In the genomic region with DNA sequence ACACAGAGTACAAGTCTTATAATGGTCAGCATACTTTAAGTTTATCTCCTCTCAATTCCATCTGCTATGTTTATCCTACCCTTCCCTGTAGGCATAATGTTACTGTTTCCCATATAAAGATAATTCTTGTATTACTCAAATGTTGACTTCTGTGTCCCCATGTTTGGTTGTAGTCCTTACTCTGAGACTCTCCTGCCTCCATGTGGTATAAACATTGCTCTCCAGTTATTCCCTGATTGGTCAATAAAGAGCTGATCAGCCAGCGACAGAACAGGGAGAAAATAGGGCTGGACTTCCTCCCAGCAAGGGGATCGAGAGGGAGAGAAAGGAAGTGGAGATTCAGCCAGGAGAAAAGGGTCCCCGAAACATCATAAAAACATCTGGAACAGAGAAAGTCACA, we compare ENCODE assay signal across 26 mouse cellular contexts.
A peak's percentile ranks its signal among the peaks of the same experiment; 100 is the strongest.
DNase-seq lines count a peak whose midpoint lies in the region; ATAC-seq and TF ChIP-seq lines count a peak whose summit lies in the region.
"Had no signal": no experiment of that assay in that cellular context is flagged by ENCODE, and none has a peak within 500 bp of the region (broad histone marks: within the 10 kb centered on the region; RNA-seq: fewer than 3 reads in every experiment).

No protein-coding gene starts in this region.

- DNase-seq in heart, adult 2 months, result no peak
- DNase-seq in liver, adult 2 months (ENCODE audit: extremely low read depth, low read depth, low spot score), result peak; percentile 62
- peak; percentile 26 for DNase-seq in 416B (ENCODE audit: low read depth)
- DNase-seq in stomach, postnatal 0 days (ENCODE audit: low spot score), result no peak
- DNase-seq in cerebellum, postnatal 25 days, result no peak
- DNase-seq: adrenal gland, adult 8-10 months; adrenal gland, postnatal 25 days; cerebellum, adult 11-12 months; cerebellum, adult 8-10 months; cerebellum, postnatal 10 days; forebrain, postnatal 0 days; gastrocnemius, postnatal 36 days; heart, postnatal 10 days; heart, postnatal 36 days had no signal

- no peaks in the 10 kb centered on the region for H3K27me3 ChIP-seq in heart, adult 2 months (ENCODE audit: control insufficient read depth, insufficient read depth, low read length)
- H3K27me3 ChIP-seq in heart, embryonic 12.5 days (replicated peaks), result no peaks in the 10 kb centered on the region
- no peaks in the 10 kb centered on the region for H3K27me3 ChIP-seq in liver, adult 2 months (ENCODE audit: control insufficient read depth, insufficient read depth, low read length)
- no peaks in the 10 kb centered on the region for H3K27me3 ChIP-seq in liver, embryonic 12.5 days (replicated peaks)
- no peaks in the 10 kb centered on the region for H3K27me3 ChIP-seq in stomach, postnatal 0 days (ENCODE audit: control insufficient read depth, insufficient read depth, low read length)
- H3K27me3 ChIP-seq: embryonic facial prominence, embryonic 12.5 days; embryonic facial prominence, embryonic 15.5 days; heart, embryonic 15.5 days; hindbrain, embryonic 13.5 days had no signal

- no peak overlapping the region for H3K4me3 ChIP-seq in heart, adult 2 months
- no peak overlapping the region for H3K4me3 ChIP-seq in heart, embryonic 12.5 days
- H3K4me3 ChIP-seq in liver, adult 2 months (ENCODE audit: insufficient read depth, low read depth, low read length), result no peak overlapping the region
- H3K4me3 ChIP-seq in liver, embryonic 12.5 days, result no peak overlapping the region
- no peak overlapping the region for H3K4me3 ChIP-seq in stomach, postnatal 0 days (ENCODE audit: low read depth, low read length)
- H3K4me3 ChIP-seq: embryonic facial prominence, embryonic 12.5 days; embryonic facial prominence, embryonic 15.5 days; heart, embryonic 15.5 days; hindbrain, embryonic 10.5 days; hindbrain, embryonic 13.5 days had no signal

- TF ChIP-seq POLR2A in heart, adult 2 months (IDR thresholded peaks at IDR 0.05; ENCODE audit: insufficient read depth, low read depth, low read length), result no peak
- TF ChIP-seq POLR2A in liver, adult 2 months (IDR thresholded peaks at IDR 0.05; ENCODE audit: extremely low read depth, insufficient read depth, low read length), result no peak

- intact Hi-C loops in heart, adult 2 months (cut with DNase I), result loop anchor here (5.0 kb wide), 1 partner anchor 246 kb away; no protein-coding TSS in a partner anchor

- no peak overlapping the region for H3K27ac ChIP-seq in heart, adult 2 months
- H3K27ac ChIP-seq in heart, embryonic 12.5 days (ENCODE audit: poor library complexity, severe bottlenecking), result no peak overlapping the region
- no peak overlapping the region for H3K27ac ChIP-seq in liver, adult 2 months (replicated peaks; ENCODE audit: insufficient read depth, low read depth, low read length)
- no peak overlapping the region for H3K27ac ChIP-seq in liver, embryonic 12.5 days
- H3K27ac ChIP-seq in stomach, postnatal 0 days (replicated peaks), result no peak overlapping the region
- H3K27ac ChIP-seq: embryonic facial prominence, embryonic 12.5 days; embryonic facial prominence, embryonic 15.5 days; heart, embryonic 15.5 days; hindbrain, embryonic 10.5 days; hindbrain, embryonic 13.5 days had no signal

- H3K4me1 ChIP-seq in heart, adult 2 months (ENCODE audit: control insufficient read depth, insufficient read depth, low read length), result peaks cover 3% of the 10 kb centered on the region
- H3K4me1 ChIP-seq in heart, embryonic 12.5 days (replicated peaks), result peaks cover 12% of the 10 kb centered on the region
- H3K4me1 ChIP-seq in liver, adult 2 months (ENCODE audit: control insufficient read depth, insufficient read depth, low read length), result peaks cover 2% of the 10 kb centered on the region; the same call in 1 of the 2 replicates
- H3K4me1 ChIP-seq in liver, embryonic 12.5 days, result 0 out of 2 replicates have a peak, but pooled peaks cover 3% of the 10 kb centered on the region
- H3K4me1 ChIP-seq in stomach, postnatal 0 days (replicated peaks; ENCODE audit: control insufficient read depth, insufficient read depth), result no peaks in the 10 kb centered on the region
- H3K4me1 ChIP-seq: embryonic facial prominence, embryonic 15.5 days; hindbrain, embryonic 13.5 days had no signal

- 61% methylated on average over 3 of the region's 3 CpGs for WGBS in heart, adult 2 months
- WGBS in heart, embryonic 12.5 days, result 68% methylated on average over 3 of the region's 3 CpGs
- 60% methylated on average over 3 of the region's 3 CpGs for WGBS in liver, adult 2 months
- 50% methylated on average over 3 of the region's 3 CpGs for WGBS in liver, embryonic 12.5 days (ENCODE audit: insufficient replicate concordance)
- whole genome bisulfite sequencing in stomach, postnatal 0 days, result 87% methylated on average over 3 of the region's 3 CpGs

- ATAC-seq in heart, embryonic 12.5 days (ENCODE audit: insufficient number of reproducible peaks, low FRiP score), result no peak
- no peak for ATAC-seq in liver, embryonic 12.5 days
- ATAC-seq in stomach, postnatal 0 days (ENCODE audit: low FRiP score, low TSS enrichment), result no peak
- ATAC-seq: activated CD4-positive, CD25-positive, alpha-beta regulatory T cell, adult 4 months; CD4-positive, CD25-positive, alpha-beta regulatory T cell, adult 4 months; forebrain, embryonic 14.5 days; forebrain, postnatal 0 days; hindbrain, embryonic 16.5 days had no signal

- no peak for TF ChIP-seq EP300 in heart, adult 2 months (IDR thresholded peaks at IDR 0.05; ENCODE audit: insufficient read depth, low read depth, low read length)
- TF ChIP-seq EP300 in stomach, postnatal 0 days (optimal IDR thresholded peaks at IDR 0.05), result no peak

- H3K36me3 ChIP-seq in heart, adult 2 months (ENCODE audit: control insufficient read depth, insufficient read depth, low read length), result no peaks in the 10 kb centered on the region
- H3K36me3 ChIP-seq in heart, embryonic 12.5 days, result no peaks in the 10 kb centered on the region
- H3K36me3 ChIP-seq in liver, adult 2 months (ENCODE audit: control insufficient read depth, insufficient read depth, low read length), result no peaks in the 10 kb centered on the region
- no peaks in the 10 kb centered on the region for H3K36me3 ChIP-seq in liver, embryonic 12.5 days
- no peaks in the 10 kb centered on the region for H3K36me3 ChIP-seq in stomach, postnatal 0 days (ENCODE audit: control insufficient read depth, insufficient read depth, low read length)
- H3K36me3 ChIP-seq: embryonic facial prominence, embryonic 12.5 days; embryonic facial prominence, embryonic 15.5 days; heart, embryonic 15.5 days; hindbrain, embryonic 10.5 days; hindbrain, embryonic 13.5 days had no signal

- H3K4me2 ChIP-seq in heart, embryonic 12.5 days, result no peak overlapping the region
- no peak overlapping the region for H3K4me2 ChIP-seq in liver, embryonic 12.5 days
- H3K4me2 ChIP-seq in stomach, postnatal 0 days (replicated peaks; ENCODE audit: low read depth), result no peak overlapping the region
- H3K4me2 ChIP-seq: embryonic facial prominence, embryonic 12.5 days; embryonic facial prominence, embryonic 15.5 days; heart, embryonic 11.5 days; heart, embryonic 15.5 days; hindbrain, embryonic 13.5 days had no signal

- peak; percentile 54 for TF ChIP-seq CTCF in heart, adult 2 months (IDR thresholded peaks at IDR 0.05)
- peak; percentile 21; the same call in 1 of the 2 replicates for TF ChIP-seq CTCF in liver, adult 2 months (IDR thresholded peaks at IDR 0.05; ENCODE audit: low read depth, low read length)
- TF ChIP-seq CTCF in stomach, postnatal 0 days (IDR thresholded peaks at IDR 0.05; ENCODE audit: low read depth), result peak; percentile 20; the same call in 1 of the 2 replicates

- no peak overlapping the region for H3K9ac ChIP-seq in heart, adult 2 months (ENCODE audit: low read depth, low read length)
- H3K9ac ChIP-seq in heart, embryonic 12.5 days, result no peak overlapping the region
- H3K9ac ChIP-seq in liver, adult 2 months (ENCODE audit: low read depth, low read length), result no peak overlapping the region
- no peak overlapping the region for H3K9ac ChIP-seq in liver, embryonic 12.5 days
- H3K9ac ChIP-seq in stomach, postnatal 0 days (ENCODE audit: low read length), result no peak overlapping the region
- H3K9ac ChIP-seq: embryonic facial prominence, embryonic 12.5 days; embryonic facial prominence, embryonic 15.5 days; forebrain, postnatal 0 days; heart, embryonic 15.5 days; hindbrain, embryonic 13.5 days had no signal

- H3K9me3 ChIP-seq in heart, embryonic 12.5 days (replicated peaks), result 0 out of 2 replicates have a peak, but pooled peaks cover 4% of the 10 kb centered on the region
- H3K9me3 ChIP-seq in liver, embryonic 12.5 days (replicated peaks), result no peaks in the 10 kb centered on the region
- H3K9me3 ChIP-seq in stomach, postnatal 0 days (ENCODE audit: control insufficient read depth, low read length), result no peaks in the 10 kb centered on the region
- H3K9me3 ChIP-seq: embryonic facial prominence, embryonic 12.5 days; embryonic facial prominence, embryonic 15.5 days; heart, embryonic 15.5 days; hindbrain, embryonic 13.5 days had no signal

- no peaks in the 10 kb centered on the region for H3K79me2 ChIP-seq in heart, adult 2 months (replicated peaks; ENCODE audit: control insufficient read depth, insufficient read depth, low read length)
- no peaks in the 10 kb centered on the region for H3K79me2 ChIP-seq in liver, adult 2 months (ENCODE audit: control insufficient read depth, insufficient read depth, low read length)

Comparison
In these comparisons a context has a peak if more than half of its experiments do, and no peak if none do; other contexts are left out.
1. DNase-seq: peak in liver, adult 2 months (single experiment) and 416B (single experiment); none in heart, adult 2 months (0 of 2), stomach, postnatal 0 days (single experiment) and cerebellum, postnatal 25 days (0 of 2).
2. Peak in every context shown above with its lines, with median percentiles within 50 percentile points of each other: CTCF ChIP-seq.